Mouse (Mus musculus): ENCODE data around the gene Efcab11. TPM values are rescaled to one million over a fixed set of nuclear protein-coding genes. Genes with fewer than 3 reads are reported as not detected.
A peak's percentile ranks its signal among the peaks of the same experiment; 100 is the strongest.

The Efcab11 gene
- polyA plus RNA-seq, 1 experiment from 2014 or later, result 24.9 TPM

DNA sequence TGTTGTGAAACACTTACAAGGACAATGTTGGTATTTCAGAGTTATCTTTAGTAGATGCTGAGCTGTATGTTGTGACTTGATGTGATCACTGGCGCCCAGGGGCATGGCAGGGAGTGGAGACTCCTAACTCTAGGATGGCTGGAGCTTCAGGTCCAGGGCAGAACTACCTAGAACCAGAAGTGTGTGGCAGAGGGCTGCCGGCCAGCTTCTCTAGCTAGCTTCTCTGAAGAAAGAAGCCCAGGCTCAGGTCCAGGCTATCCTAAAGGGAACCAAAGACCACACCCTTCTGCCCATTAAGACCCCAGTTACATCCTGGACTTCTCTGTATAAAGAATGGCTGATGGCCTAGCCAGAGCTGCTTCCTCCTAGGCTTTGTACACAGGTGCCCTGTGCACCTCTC, 166.1 kb downstream of the Efcab11 start:
- Histone ChIP-seq H3K27me3 (ENCODE audit: low read depth, poor library complexity, severe bottlenecking) (no peaks in the 10 kb centered on the region), H3K36me3 (no peaks in the 10 kb centered on the region), H3K4me3 (no peak overlapping the region), H3K27ac (replicated peaks) (no peak overlapping the region), H3K4me1 (peaks cover 15% of the 10 kb centered on the region), H3K9me3 (replicated peaks) (no peaks in the 10 kb centered on the region)
- 92% methylated on average over 2 of the region's 2 CpGs for WGBS
- no peak for DNase-seq (ENCODE audit: low spot score)

DNA sequence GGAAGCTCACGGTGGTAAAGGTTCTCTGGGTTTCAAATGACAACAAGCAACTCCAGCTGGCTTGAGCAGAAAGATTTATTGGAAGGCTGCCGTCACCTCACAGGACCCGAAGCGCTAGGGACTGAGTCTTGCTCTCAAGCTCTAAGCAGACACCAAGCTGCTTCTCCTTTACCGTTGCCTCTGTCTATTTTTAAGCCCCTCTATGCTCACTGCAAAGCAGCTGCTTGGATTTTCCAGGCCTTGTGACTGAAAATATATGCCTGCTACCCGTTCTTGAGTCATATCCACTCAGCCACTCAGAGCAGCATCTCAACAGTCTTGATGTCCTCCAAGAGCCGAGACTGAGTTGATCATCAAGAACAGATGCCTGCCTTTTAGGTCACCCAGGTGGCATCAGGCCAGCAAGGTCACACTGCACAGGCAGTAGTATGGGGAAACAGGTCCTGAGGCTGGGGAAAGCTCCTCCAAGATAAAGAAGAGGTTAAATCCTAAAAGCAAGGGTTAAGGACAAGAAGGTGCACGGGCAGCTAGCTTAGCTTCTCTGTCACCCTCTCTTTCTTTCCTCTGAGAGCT, 168.1 kb downstream of the Efcab11 start:
- Histone ChIP-seq H3K36me3 (no peaks in the 10 kb centered on the region), H3K4me1 (peaks cover 15% of the 10 kb centered on the region), H3K4me3 (no peak overlapping the region), H3K27ac (replicated peaks) (0 out of 2 replicates have a peak overlapping the region, but pooled peaks have one; percentile 61), H3K27me3 (ENCODE audit: low read depth, poor library complexity, severe bottlenecking) (no peaks in the 10 kb centered on the region), H3K9me3 (replicated peaks) (no peaks in the 10 kb centered on the region)
- WGBS, result 87% methylated on average over 8 of the region's 8 CpGs
- no peak for DNase-seq (ENCODE audit: low spot score)

DNA sequence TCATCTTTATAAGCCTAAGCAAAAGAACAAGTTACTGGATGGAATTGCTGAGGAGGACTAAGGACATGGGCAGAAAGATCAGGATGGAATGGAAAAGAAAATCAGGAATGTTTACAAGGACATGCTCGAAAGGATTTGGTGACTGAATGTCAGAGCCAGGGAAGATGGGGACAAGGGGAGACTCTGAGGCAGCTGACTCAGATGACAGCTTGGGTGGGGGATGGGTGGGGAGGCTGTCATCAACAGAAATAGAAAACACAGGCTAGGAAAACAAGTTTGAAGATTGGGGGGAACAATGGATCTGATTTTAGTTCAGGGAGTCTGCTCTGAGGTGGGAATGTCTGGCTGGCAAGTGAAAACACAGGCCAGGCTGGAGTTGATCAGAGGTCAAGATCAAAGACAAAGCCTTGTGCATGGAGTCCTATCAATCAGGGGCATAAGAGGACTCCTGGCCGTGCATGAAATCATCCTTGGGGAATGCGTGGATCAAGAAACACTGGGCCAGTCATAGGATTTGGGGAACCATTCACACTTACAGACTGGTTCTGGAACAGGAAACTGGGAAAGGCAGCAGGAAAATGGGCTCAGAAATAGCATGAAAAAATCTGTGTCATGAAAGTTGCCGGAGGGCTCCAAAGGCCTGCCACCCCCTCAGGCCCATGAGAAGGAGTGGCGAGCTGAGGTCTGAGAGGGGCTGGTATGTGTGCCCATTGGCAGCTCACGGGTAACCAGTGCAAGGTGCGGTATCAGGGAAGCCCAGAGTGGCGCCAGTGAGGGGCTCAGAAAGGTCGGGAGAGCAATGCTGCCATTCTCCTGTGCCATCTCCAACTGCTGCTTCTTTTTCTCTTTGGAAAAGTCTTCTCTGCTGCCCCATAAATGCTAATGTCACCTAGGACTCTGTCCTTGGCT, 168.9 kb downstream of the Efcab11 start:
- DNase-seq (ENCODE audit: low spot score), result no peak
- no peaks in the 10 kb centered on the region for H3K27me3 ChIP-seq (ENCODE audit: low read depth, poor library complexity, severe bottlenecking)
- no peak overlapping the region for H3K4me3 ChIP-seq
- H3K9me3 ChIP-seq (replicated peaks), result no peaks in the 10 kb centered on the region
- H3K27ac ChIP-seq (replicated peaks), result peak overlapping the region; percentile 61; the same call in 1 of the 2 replicates
- no peaks in the 10 kb centered on the region for H3K36me3 ChIP-seq
- peaks cover 15% of the 10 kb centered on the region for H3K4me1 ChIP-seq
- 69% methylated on average over 9 of the region's 9 CpGs for WGBS

DNA sequence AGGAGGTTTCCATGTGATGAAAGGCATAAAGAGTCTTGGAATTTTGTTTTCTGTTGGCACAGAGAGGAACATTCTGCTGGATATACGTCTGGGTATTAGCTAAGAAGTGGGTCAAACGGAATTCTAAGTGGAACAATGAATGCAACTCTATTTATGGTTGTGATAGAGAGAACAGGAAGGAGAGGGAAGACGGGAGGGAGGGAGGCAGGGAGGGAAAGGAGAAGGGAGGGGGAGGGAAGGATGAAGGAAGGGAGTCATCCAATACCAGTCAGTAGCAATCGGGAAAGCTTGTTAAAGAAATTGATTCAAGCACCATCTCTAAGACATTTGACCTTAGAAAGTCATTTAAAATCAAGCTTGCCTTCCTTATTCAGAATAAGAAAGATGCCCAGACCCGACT, 172.0 kb downstream of the Efcab11 start:
- Histone ChIP-seq H3K27me3 (ENCODE audit: low read depth, poor library complexity, severe bottlenecking) (no peaks in the 10 kb centered on the region), H3K4me3 (no peak overlapping the region), H3K9me3 (replicated peaks) (no peaks in the 10 kb centered on the region), H3K4me1 (peaks cover 15% of the 10 kb centered on the region), H3K27ac (replicated peaks) (no peak overlapping the region), H3K36me3 (no peaks in the 10 kb centered on the region)
- no peak for DNase-seq (ENCODE audit: low spot score)
- 51% methylated on average over 5 of the region's 5 CpGs for WGBS

DNA sequence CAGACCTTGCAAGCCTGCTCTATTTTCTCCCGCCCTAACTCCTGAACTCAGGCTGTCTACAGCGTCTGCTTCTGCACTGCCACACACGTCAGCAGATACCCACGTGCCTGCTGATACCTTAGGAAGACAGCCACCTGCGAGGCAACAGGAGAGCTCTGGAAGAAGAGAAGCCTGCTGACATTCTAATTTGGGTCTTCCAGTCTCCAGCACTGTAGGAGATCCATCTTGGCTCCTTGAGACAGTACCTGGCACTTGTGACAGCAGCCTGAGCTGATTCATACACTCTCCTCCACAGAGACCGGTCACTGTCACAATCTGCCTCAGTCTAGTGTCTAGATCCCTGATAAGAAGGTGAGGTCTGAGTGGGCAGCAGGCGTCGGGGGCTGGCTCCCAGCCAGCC, 182.0 kb downstream of the Efcab11 start:
- DNase-seq (ENCODE audit: low spot score), result no peak
- Histone ChIP-seq H3K27ac (replicated peaks) (no peak overlapping the region), H3K4me3 (no peak overlapping the region), H3K9me3 (replicated peaks) (no peaks in the 10 kb centered on the region), H3K27me3 (ENCODE audit: low read depth, poor library complexity, severe bottlenecking) (no peaks in the 10 kb centered on the region), H3K4me1 (no peaks in the 10 kb centered on the region), H3K36me3 (no peaks in the 10 kb centered on the region)
- WGBS, result 91% methylated on average over 8 of the region's 8 CpGs

DNA sequence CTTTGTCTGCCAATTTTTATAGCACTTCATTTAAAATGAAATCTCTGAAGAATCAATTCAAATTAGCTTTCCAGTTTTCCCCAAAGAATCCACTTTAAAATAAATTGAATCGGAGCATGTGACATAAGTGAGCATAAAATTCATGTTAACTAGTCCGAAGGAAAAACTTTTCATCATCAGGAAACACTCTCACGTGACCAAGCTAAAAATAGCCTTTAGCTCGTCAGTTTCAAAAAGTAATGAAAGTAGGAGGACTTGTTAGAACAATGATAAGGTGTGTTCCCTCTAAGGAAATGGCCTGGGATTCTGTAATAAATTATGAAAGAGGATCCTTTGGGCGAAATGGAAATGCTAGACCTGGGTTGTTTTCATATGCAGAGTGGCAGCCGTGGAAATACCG, 183.9 kb downstream of the Efcab11 start:
- Histone ChIP-seq H3K9me3 (replicated peaks) (no peaks in the 10 kb centered on the region), H3K36me3 (no peaks in the 10 kb centered on the region), H3K4me3 (no peak overlapping the region), H3K4me1 (no peaks in the 10 kb centered on the region), H3K27me3 (ENCODE audit: low read depth, poor library complexity, severe bottlenecking) (no peaks in the 10 kb centered on the region), H3K27ac (replicated peaks) (no peak overlapping the region)
- DNase-seq (ENCODE audit: low spot score), result no peak
- WGBS, result 86% methylated on average over 7 of the region's 7 CpGs

DNA sequence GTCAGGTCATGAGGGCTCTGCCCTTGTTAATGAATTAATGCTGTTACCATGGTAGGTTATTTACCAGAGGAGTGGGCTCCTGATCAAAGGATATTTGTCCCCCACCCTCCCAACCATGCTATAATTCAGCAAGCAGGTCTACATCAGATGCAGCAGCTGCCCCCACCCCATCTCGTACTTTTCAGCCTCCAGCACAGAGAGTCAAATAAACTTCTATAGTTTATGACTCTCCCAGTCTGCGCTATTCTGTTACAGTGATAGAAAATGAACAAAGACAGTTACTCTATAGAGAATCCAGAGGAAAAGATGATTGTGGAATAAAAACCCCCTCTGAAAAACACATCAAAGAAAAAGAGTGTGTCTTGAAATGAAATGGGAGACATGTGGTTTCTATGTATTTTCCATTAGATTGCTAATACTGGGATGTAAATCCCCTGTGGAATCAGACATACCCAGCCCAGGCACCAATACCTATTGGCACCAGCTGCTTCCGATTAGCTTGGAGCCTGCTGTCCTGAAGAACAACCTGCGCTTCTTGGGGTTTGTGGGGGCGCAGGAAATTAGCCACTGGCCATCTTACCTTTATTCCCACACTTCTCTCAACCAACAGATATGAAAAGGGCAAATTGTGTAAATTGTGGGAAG, 184.7 kb downstream of the Efcab11 start:
- WGBS, result 88% methylated on average over 5 of the region's 5 CpGs
- H3K27me3 ChIP-seq (ENCODE audit: low read depth, poor library complexity, severe bottlenecking), result no peaks in the 10 kb centered on the region
- no peak for DNase-seq (ENCODE audit: low spot score)
- H3K4me1 ChIP-seq, result no peaks in the 10 kb centered on the region
- H3K27ac ChIP-seq (replicated peaks), result no peak overlapping the region
- no peak overlapping the region for H3K4me3 ChIP-seq
- no peaks in the 10 kb centered on the region for H3K36me3 ChIP-seq
- H3K9me3 ChIP-seq (replicated peaks), result no peaks in the 10 kb centered on the region

DNA sequence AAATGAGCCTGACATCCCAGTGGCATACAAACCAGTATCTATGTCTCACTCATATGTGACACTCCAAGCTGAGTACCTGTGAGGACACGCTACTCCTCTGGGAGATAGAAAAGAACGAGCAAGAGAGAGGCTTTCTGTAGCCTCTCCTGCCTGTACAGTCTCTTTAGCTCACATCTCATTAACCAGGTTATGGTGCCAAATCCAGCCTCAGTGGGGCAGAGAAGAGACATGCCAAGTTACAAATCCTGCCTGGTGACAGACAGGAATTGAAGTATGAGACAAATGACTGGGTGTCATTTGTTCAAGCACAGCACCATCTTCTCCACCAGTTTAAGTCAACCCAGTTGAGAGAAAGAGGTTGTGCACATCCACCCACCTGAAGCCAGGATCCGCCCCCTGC, 190.2 kb downstream of the Efcab11 start:
- Histone ChIP-seq H3K27ac (replicated peaks) (no peak overlapping the region), H3K4me3 (no peak overlapping the region), H3K4me1 (no peaks in the 10 kb centered on the region), H3K36me3 (no peaks in the 10 kb centered on the region), H3K27me3 (ENCODE audit: low read depth, poor library complexity, severe bottlenecking) (no peaks in the 10 kb centered on the region), H3K9me3 (replicated peaks) (no peaks in the 10 kb centered on the region)
- no peak for DNase-seq (ENCODE audit: low spot score)
- 92% methylated on average over 3 of the region's 3 CpGs for WGBS

DNA sequence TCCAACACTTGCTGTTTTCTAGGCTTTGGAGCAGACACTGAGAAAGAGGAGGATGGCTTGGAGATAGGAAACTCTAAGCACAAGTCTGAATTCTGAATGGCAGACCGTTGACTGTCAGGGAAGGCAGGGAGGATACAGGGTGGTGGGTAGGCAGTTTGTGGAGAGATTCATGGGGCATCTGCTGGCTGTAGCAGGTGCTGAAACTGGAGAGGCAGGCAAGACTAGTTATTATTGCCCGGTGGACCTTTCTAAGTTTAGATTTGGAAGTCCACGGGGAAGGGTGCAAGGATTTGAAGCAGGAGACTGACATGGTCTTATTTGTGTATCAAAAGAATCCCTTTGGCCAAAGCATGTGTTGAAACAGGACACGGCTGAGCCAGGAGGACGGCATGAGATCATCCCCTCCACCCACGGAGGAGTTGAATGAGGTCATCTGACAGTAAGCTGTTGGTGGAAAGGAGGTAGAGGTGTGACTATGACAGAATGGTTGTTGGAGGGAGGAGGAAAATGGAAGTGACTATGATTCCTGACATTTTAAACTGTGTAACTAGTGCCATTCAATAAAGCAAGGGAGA, 197.7 kb downstream of the Efcab11 start:
- H3K4me1 ChIP-seq, result peaks cover 4% of the 10 kb centered on the region
- H3K4me3 ChIP-seq, result no peak overlapping the region
- no peaks in the 10 kb centered on the region for H3K27me3 ChIP-seq (ENCODE audit: low read depth, poor library complexity, severe bottlenecking)
- no peak overlapping the region for H3K27ac ChIP-seq (replicated peaks)
- DNase-seq (ENCODE audit: low spot score), result no peak
- 76% methylated on average over 6 of the region's 6 CpGs for WGBS
- H3K9me3 ChIP-seq (replicated peaks), result no peaks in the 10 kb centered on the region
- no peaks in the 10 kb centered on the region for H3K36me3 ChIP-seq

DNA sequence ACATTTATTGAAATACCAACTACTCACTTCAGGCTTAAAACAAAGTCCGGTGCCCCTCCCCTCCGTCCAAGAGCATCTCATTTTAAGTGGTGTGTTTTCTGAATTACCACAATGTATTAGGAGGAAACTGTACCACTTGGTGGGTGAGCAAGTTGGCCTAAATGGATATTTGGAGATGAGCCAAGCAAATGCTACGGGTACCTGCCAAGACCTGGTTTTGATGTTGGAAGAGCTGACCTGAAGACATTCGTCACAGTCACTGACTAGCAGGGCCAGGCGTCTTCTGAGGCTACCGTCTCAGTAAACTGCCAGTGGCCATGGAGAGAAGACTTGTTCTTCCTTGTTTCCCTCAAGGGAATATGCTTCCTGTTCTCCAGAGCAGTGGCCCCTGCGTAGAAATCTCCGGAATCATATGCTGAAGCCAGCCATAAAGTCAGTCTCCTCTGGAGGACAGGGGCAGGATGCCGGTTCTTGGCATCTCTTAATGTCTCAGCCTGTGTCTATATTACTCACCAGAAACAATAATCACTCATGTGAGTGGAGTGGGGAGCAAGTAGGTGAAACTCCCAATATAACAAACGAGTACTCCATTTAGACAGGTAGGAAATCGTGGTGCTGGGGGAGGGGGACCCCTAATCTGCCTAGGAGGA, 198.7 kb downstream of the Efcab11 start:
- no peak for DNase-seq (ENCODE audit: low spot score)
- Histone ChIP-seq H3K27me3 (ENCODE audit: low read depth, poor library complexity, severe bottlenecking) (no peaks in the 10 kb centered on the region), H3K27ac (replicated peaks) (no peak overlapping the region), H3K36me3 (no peaks in the 10 kb centered on the region), H3K4me1 (peaks cover 6% of the 10 kb centered on the region), H3K4me3 (no peak overlapping the region), H3K9me3 (replicated peaks) (no peaks in the 10 kb centered on the region)
- WGBS, result 86% methylated on average over 11 of the region's 11 CpGs

DNA sequence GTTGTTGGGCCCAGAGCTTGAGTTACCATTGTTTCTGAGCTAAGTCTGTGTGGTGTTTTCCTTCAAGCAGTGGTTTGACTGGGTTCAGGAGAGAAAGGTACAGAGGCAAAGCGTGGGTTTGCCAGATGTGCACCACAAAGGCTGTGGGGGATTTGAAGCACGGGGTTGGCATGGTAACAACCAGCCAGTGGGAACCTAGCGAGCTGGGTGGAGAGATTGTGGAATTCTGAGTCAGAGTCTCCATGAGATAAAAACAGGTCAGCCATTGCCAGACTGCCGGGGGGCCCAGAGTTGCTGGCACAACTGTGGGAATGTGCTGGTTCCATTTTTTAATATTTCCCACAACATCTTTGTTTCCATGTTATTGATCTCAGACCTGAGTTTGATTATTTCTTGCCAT, 202.6 kb downstream of the Efcab11 start:
- DNase-seq (ENCODE audit: low spot score), result no peak
- WGBS, result 39% methylated on average over 4 of the region's 4 CpGs
- H3K4me3 ChIP-seq, result no peak overlapping the region
- H3K4me1 ChIP-seq, result peaks cover 6% of the 10 kb centered on the region
- H3K36me3 ChIP-seq, result no peaks in the 10 kb centered on the region
- 0 out of 2 replicates have a peak, but pooled peaks cover 4% of the 10 kb centered on the region for H3K9me3 ChIP-seq (replicated peaks)
- H3K27ac ChIP-seq (replicated peaks), result no peak overlapping the region
- no peaks in the 10 kb centered on the region for H3K27me3 ChIP-seq (ENCODE audit: low read depth, poor library complexity, severe bottlenecking)

DNA sequence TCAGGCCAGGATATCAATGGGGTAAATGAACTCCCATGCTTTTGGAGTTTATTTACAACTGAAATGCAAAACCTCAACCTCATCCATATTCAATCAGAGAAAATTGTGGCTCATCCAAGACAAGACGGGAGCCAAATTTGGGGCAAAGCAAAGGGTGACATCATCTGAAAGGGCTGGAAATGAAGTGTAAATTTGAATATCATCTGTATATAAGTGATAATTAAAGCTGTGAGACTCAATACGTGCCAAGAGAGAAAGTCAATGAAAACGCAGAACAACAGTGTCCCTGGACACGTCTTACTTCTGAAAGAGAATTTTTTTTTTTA, 212.4 kb downstream of the Efcab11 start:
- DNase-seq (ENCODE audit: low spot score), result no peak
- WGBS, result 89% methylated on average over 4 of the region's 4 CpGs
- H3K27me3 ChIP-seq (ENCODE audit: low read depth, poor library complexity, severe bottlenecking), result no peaks in the 10 kb centered on the region

More for the DNA sequence above, 212.4 kb downstream of the Efcab11 start:
- Histone ChIP-seq H3K4me1 (peaks cover 22% of the 10 kb centered on the region), H3K36me3 (no peaks in the 10 kb centered on the region), H3K4me3 (no peak overlapping the region), H3K9me3 (replicated peaks) (no peaks in the 10 kb centered on the region), H3K27ac (replicated peaks) (no peak overlapping the region)
